Mouse (Mus musculus) liver, adult 2 months (tissue): Measurements from ENCODE around the gene Zfp704.

Experiments used
- CTCF ChIP-seq: fragments of 200-500 bp; IDR thresholded peaks from 2 replicates; pipeline ENCODE4 v1.5.1; 2011; ENCODE audit warnings: low read depth, low read length, control low read depth
- POLR2A ChIP-seq: fragments of 200-500 bp; IDR thresholded peaks from 2 replicates; pipeline ENCODE4 v1.6.1; 2011; ENCODE audit warnings: low read length, control low read depth; ENCODE audit not compliant: insufficient read depth; ENCODE audit errors: extremely low read depth

GRCm38 (mm10) chr3:9609581-9610341 lies at the start of gene Zfp704:
- peak; percentile 59 for TF ChIP-seq CTCF
- TF ChIP-seq POLR2A: 0 out of 2 replicates have a peak, but pooled peaks have one; percentile 11
